Mouse (Mus musculus) limb, embryonic 13.5 days (tissue): ENCODE measurements around the gene Ppfibp1. TPM values are rescaled to one million over a fixed set of nuclear protein-coding genes. Genes with fewer than 3 reads are reported as not detected.

Experiments
- ATAC-seq: fragments of 200-750 bp; cut with Nextera tagmentation; 2 replicates; pipeline ENCODE4 v1.8.0; 2017; ENCODE audit warnings: low read depth, moderate number of reproducible peaks, moderate TSS enrichment; ENCODE audit not compliant: low FRiP score
- H3K27ac ChIP-seq: fragments of 300-500 bp; sonication (generic); 2 replicates; pipeline ENCODE4 v1.5.1; 2015; ENCODE audit warnings: inconsistent platforms, mild to moderate bottlenecking, moderate library complexity
- H3K27me3 ChIP-seq: fragments of 300-500 bp; sonication (generic); 2 replicates; pipeline ENCODE4 v1.6.1; 2015; ENCODE audit warnings: mild to moderate bottlenecking, inconsistent platforms
- H3K36me3 ChIP-seq: fragments of 300-500 bp; sonication (generic); 2 replicates; pipeline ENCODE4 v1.6.1; 2015; ENCODE audit warnings: inconsistent platforms, mild to moderate bottlenecking, moderate library complexity
- H3K4me1 ChIP-seq: fragments of 300-500 bp; sonication (generic); 2 replicates; pipeline ENCODE4 v1.6.1; 2015; ENCODE audit warnings: inconsistent platforms
- H3K4me2 ChIP-seq: fragments of 300-500 bp; sonication (generic); replicated peaks from 2 replicates; pipeline ENCODE4 v1.6.1; 2015; ENCODE audit warnings: inconsistent platforms, mild to moderate bottlenecking, moderate library complexity
- H3K4me3 ChIP-seq: fragments of 300-500 bp; sonication (generic); 2 replicates; pipeline ENCODE4 v1.5.1; 2015; ENCODE audit warnings: moderate library complexity, mild to moderate bottlenecking, inconsistent platforms
- H3K9ac ChIP-seq: fragments of 300-500 bp; sonication (generic); 2 replicates; pipeline ENCODE4 v1.6.1; 2015; ENCODE audit warnings: mild to moderate bottlenecking, inconsistent platforms
- H3K9me3 ChIP-seq: fragments of 300-500 bp; sonication (generic); 2 replicates; pipeline ENCODE4 v1.6.1; 2016; ENCODE audit warnings: inconsistent platforms
- WGBS: fragments of 180-500 bp; shearing (Covaris S2); methylation state at CpG from one replicate; pipeline ENCODE4 v1.1.7; 2015; 5-methylcytosine and 5-hydroxymethylcytosine counted together
- polyA plus RNA-seq: library from polyadenylated mRNA; unstranded; fragments of >200 nt; fragmentation: Nextera tagmentation; extraction: Ambion mirVana; gene quantifications from 2 replicates; pipeline ENCODE4 v1.2.1, GENCODE M21; 2015

The Ppfibp1 gene
- polyA plus RNA-seq, 1 experiment from 2014 or later, result 68.5 TPM

DNA sequence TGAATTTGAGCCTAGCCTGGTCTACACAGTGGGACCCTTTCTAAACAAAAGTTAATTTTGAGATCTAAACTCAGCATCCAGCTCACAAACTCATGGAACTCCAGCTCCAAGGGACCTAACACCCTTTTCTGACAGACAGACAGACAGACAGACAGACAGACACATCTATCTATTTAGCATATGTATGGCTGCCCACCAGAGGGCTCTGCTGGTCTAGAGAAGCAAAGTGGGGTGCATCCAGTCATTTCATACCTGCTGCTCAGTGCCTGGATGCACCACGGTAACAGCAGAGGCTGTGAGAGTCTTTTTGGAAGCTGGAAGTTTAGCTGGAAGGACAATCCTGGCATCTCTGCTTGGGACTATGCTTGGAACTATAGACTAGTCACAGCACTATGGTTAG lies 125.3 kb downstream of the Ppfibp1 start:
- Histone ChIP-seq H3K27ac (no peak overlapping the region), H3K9me3 (no peaks in the 10 kb centered on the region), H3K4me3 (no peak overlapping the region), H3K27me3 (no peaks in the 10 kb centered on the region), H3K9ac (no peak overlapping the region), H3K36me3 (peaks cover 60% of the 10 kb centered on the region), H3K4me2 (no peak overlapping the region), H3K4me1 (peaks cover 12% of the 10 kb centered on the region)
- ATAC-seq, result no peak
- WGBS, result 85% methylated on average over 1 of the region's 1 CpGs

DNA sequence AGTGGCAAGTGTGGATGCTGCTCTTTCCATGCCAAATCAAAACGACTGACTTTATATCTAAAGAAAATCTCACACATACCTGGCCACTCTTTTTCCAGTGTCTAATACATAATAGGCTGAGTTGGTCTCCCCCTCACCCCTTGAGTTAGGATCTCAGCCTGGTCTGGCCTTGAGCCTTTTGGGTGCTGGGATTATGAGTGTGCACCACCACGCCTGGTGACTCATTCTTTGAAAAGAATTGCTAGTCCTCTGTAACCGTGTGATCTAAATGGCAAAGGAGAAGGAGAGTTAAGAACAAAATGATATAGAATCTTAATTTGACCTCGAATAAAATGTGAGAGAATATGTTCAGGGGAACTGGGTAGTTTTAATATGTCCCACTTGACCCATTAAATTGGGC lies 129.6 kb downstream of the Ppfibp1 start:
- H3K27me3 ChIP-seq, result no peaks in the 10 kb centered on the region
- peaks cover 78% of the 10 kb centered on the region for H3K36me3 ChIP-seq
- WGBS, result 85% methylated on average over 4 of the region's 4 CpGs
- no peaks in the 10 kb centered on the region for H3K4me1 ChIP-seq
- H3K27ac ChIP-seq, result no peak overlapping the region
- H3K4me2 ChIP-seq, result no peak overlapping the region
- no peaks in the 10 kb centered on the region for H3K9me3 ChIP-seq
- H3K9ac ChIP-seq, result no peak overlapping the region
- H3K4me3 ChIP-seq, result no peak overlapping the region
- no peak for ATAC-seq

DNA sequence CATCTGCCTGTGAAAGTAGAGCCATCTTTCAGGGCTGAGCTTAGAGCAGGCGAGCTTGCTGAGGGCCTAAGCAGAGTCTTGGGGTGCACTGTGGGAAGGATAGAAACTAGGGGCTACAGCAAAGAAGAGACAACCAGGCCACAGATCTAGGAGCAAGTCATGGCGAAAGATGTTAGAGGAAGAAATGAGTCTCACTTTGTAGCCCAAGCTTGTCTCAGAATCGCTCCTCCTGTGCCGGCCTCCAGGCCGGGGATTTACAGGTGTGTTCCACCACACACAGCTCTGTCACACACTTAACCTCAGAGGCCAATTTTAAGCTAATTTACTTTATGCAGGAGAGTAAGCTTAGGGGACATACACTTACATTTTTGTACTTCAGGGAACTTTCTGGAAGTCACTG lies 130.1 kb downstream of the Ppfibp1 start:
- WGBS, result 91% methylated on average over 5 of the region's 5 CpGs
- no peak overlapping the region for H3K9ac ChIP-seq
- no peak overlapping the region for H3K4me2 ChIP-seq
- peaks cover 82% of the 10 kb centered on the region for H3K36me3 ChIP-seq
- no peaks in the 10 kb centered on the region for H3K27me3 ChIP-seq
- no peak overlapping the region for H3K4me3 ChIP-seq
- no peaks in the 10 kb centered on the region for H3K9me3 ChIP-seq
- H3K27ac ChIP-seq, result no peak overlapping the region
- no peak for ATAC-seq
- H3K4me1 ChIP-seq, result no peaks in the 10 kb centered on the region

DNA sequence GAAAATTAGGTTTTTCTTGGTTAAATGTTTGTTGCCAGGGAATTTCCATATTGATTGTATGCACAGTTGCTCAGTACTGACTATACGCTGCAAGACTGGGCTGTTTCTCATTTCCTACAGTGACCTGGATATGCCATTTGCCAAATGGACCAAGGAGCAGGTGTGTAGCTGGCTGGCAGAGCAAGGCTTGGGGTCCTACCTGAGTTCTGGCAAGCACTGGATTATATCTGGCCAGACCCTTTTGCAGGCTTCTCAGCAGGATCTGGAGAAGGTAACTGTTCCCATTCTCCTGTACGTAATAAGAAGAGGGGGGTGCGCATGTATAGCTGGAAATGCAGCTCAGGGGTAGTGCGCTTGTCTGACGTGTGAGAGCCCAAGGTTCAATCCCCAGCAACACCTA lies 132.9 kb downstream of the Ppfibp1 start:
- no peak overlapping the region for H3K4me3 ChIP-seq
- H3K4me2 ChIP-seq, result no peak overlapping the region
- peaks cover 78% of the 10 kb centered on the region for H3K36me3 ChIP-seq
- WGBS, result 89% methylated on average over 5 of the region's 5 CpGs
- H3K27me3 ChIP-seq, result no peaks in the 10 kb centered on the region
- no peak overlapping the region for H3K27ac ChIP-seq
- no peak for ATAC-seq
- H3K4me1 ChIP-seq, result no peaks in the 10 kb centered on the region
- no peak overlapping the region for H3K9ac ChIP-seq
- H3K9me3 ChIP-seq, result no peaks in the 10 kb centered on the region

DNA sequence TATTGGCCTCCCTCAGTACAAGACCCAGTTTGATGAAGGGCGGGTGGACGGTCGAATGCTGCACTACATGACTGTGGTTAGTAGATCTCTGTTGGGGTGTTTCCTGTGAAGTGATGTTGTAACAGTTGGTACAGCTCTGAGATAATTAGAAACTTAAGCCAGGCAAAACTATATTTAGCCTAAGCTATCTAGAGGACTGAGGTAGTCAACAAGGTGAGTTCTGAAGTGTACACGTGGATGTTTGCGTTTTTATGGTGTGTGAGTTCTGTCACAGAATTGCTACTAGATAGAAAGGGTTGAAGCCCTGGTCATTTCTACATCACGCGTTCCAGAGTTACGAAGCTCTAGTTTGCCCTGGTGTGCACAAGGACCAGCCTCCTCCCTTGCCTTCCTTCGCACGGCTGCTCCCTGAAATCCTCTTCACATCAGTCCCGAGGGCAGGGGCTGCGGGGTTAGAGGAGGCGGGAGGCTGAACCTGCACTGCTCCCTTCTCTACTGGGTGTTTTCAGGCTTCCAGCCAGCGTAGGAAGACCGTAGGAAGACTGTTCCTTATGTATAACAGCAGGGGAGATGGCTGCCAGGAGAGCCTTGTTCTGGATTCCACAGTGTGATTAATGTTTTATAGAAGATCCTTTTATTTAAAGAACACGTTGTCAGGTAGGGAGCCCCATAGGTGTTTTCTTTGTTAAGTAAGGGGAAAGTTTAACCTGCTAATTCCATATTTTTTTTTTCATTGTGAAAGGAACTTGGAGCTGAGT lies 134.3 kb downstream of the Ppfibp1 start:
- Histone ChIP-seq H3K27me3 (no peaks in the 10 kb centered on the region), H3K9me3 (no peaks in the 10 kb centered on the region), H3K4me3 (no peak overlapping the region), H3K36me3 (peaks cover 77% of the 10 kb centered on the region), H3K4me1 (no peaks in the 10 kb centered on the region), H3K27ac (no peak overlapping the region), H3K9ac (no peak overlapping the region), H3K4me2 (no peak overlapping the region)
- 84% methylated on average over 16 of the region's 16 CpGs for WGBS
- ATAC-seq, result no peak

DNA sequence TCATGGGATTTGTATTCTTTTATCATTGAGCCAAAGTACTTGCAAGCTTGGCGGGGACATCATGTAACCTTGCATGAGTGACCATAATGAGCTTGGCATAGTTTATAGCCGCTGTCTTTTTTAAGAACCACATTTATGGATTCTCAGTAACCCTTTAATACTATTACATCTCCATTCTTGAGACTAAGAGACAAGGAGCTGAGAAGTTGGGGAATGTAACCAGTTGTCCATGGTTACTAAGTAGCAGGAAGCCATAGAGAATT lies 134.8 kb downstream of the Ppfibp1 start:
- WGBS, result 96% methylated on average over 2 of the region's 2 CpGs
- H3K36me3 ChIP-seq, result peaks cover 76% of the 10 kb centered on the region
- H3K4me2 ChIP-seq, result no peak overlapping the region

DNA sequence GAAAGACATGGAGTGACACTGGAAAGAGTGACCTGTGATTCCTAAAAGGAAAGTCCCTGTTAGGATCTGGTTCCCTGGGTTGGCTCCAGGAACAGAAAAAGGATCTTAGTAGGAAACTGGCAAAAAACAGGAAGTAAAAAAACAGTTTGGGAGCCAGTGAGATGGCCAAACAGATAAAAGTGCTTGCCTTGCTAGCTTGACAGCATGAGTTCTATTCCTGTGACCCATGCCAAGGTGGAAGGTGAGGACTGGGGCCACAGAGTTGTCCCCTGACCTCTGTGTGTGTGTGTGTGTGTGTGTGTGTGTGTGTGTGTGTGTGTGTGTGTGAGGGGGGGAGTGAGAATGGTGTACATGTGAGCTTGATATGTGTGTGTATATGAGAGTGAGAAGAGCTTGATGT lies 135.3 kb downstream of the Ppfibp1 start:
- no peaks in the 10 kb centered on the region for H3K4me1 ChIP-seq

More for the DNA sequence above, 134.8 kb downstream of the Ppfibp1 start:
- Histone ChIP-seq H3K27me3 (no peaks in the 10 kb centered on the region), H3K27ac (no peak overlapping the region), H3K9me3 (no peaks in the 10 kb centered on the region), H3K4me1 (no peaks in the 10 kb centered on the region), H3K9ac (no peak overlapping the region), H3K4me3 (no peak overlapping the region)
- no peak for ATAC-seq

DNA sequence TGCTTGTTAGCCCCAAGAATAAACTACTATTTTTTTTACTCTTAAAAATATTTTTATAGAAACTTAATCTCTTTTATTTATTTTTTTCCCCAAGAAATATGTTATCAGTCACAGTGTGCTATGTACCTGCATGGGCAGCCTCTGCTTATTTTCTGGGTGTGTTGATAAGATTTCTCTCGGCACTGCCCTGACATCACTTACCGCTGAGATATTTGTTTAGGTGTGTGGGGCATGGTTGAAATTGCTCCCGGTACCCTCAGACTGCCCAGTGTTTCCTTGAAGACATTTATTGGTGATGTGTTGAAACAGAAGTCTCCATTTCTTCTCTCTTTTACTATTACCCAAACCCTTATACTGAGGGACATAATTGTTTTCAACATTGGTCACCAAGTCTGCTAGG lies 136.5 kb downstream of the Ppfibp1 start:
- Histone ChIP-seq H3K4me2 (no peak overlapping the region), H3K27me3 (no peaks in the 10 kb centered on the region), H3K9me3 (no peaks in the 10 kb centered on the region), H3K4me1 (no peaks in the 10 kb centered on the region), H3K36me3 (peaks cover 69% of the 10 kb centered on the region), H3K27ac (no peak overlapping the region), H3K9ac (no peak overlapping the region), H3K4me3 (no peak overlapping the region)
- 92% methylated on average over 3 of the region's 3 CpGs for WGBS
- no peak for ATAC-seq

More for the DNA sequence above, 135.3 kb downstream of the Ppfibp1 start:
- ATAC-seq, result no peak
- Histone ChIP-seq H3K4me2 (no peak overlapping the region), H3K27ac (no peak overlapping the region), H3K27me3 (no peaks in the 10 kb centered on the region), H3K36me3 (peaks cover 71% of the 10 kb centered on the region), H3K9me3 (no peaks in the 10 kb centered on the region), H3K9ac (no peak overlapping the region), H3K4me3 (no peak overlapping the region)

DNA sequence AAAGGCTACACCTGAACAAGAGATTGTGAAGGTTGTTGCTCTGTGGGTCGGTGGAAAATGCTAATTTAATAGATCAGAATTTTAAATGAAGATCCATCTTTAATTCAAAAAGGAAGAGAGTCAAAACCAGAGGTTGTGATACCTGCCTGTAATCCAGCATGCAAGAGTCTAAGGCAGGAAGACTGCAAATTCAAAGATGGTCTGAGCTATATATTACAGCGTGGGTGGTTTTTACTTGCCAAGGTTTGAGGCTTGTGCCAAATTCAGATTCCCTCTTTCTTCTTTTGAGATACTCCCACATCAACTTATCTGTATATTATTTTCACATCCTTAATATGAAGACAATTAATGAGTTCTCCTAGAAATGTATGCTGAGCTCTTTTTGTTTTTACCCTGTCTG lies 140.1 kb downstream of the Ppfibp1 start:
- no peaks in the 10 kb centered on the region for H3K27me3 ChIP-seq
- WGBS, result 85% methylated on average over 2 of the region's 2 CpGs
- no peak overlapping the region for H3K4me3 ChIP-seq
- H3K27ac ChIP-seq, result no peak overlapping the region
- H3K4me1 ChIP-seq, result no peaks in the 10 kb centered on the region
- H3K9me3 ChIP-seq, result no peaks in the 10 kb centered on the region
- H3K9ac ChIP-seq, result no peak overlapping the region
- no peak overlapping the region for H3K4me2 ChIP-seq
- ATAC-seq, result no peak
- H3K36me3 ChIP-seq, result peaks cover 67% of the 10 kb centered on the region

DNA sequence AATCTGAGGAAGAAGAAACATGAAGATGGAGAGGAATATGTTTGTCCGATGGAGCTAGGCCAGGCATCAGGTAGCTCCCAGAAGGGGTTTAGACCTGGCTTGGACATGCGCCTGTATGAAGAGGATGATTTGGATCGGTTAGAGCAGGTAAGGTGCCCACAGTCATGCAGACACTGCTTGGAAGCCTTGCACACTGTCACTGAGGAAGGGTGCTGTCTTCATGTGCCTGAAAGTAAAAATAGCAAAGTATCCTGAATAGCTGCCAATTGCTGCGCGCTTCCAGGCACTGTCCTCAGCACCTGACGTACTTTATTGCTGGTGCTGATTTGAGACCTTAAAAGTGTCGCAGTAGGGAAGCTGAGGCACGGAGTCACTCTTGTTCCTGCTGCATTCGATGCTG lies 141.3 kb downstream of the Ppfibp1 start:
- H3K4me3 ChIP-seq, result no peak overlapping the region
- peaks cover 62% of the 10 kb centered on the region for H3K36me3 ChIP-seq
- no peak overlapping the region for H3K9ac ChIP-seq
- no peaks in the 10 kb centered on the region for H3K27me3 ChIP-seq
- H3K4me1 ChIP-seq, result no peaks in the 10 kb centered on the region
- no peak for ATAC-seq
- H3K27ac ChIP-seq, result no peak overlapping the region
- WGBS, result 95% methylated on average over 9 of the region's 9 CpGs
- no peak overlapping the region for H3K4me2 ChIP-seq
- H3K9me3 ChIP-seq, result no peaks in the 10 kb centered on the region

DNA sequence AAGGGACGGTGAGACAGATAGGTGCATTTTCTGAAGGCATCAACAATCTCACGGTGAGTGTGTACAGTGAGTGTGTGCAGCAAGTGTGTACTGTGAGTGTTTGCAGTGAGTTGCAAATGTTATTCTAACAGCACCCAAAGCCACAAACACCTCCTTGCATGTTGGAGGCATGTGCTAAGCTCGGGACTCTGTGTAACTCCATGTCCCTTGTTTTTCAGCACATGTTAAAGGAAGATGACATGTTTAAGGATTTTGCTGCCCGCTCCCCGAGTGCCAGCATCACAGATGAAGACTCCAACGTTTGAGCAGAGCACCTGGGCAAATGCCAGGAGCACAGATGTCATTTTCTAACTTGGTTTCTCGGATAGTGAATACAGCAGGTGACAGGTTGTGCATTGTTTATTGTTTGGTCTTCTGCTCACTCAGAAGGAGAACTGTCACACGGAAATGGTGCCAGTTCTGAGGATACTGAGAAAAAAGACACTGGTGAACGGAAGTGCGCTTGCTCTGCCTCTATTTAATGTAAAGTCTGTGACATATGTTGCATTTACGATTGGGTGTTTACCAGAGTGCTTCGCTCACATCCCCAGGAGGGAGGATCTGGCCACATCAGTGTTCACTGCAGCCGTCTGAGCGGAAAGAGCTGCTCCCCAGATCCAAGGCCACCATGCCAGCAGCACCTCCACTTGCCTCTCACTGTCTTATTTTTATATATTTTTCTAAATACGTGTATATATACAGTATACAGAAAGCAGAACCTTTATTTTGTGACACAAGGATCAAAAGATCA lies 142.0 kb downstream of the Ppfibp1 start:
- no peak overlapping the region for H3K9ac ChIP-seq
- H3K4me3 ChIP-seq, result no peak overlapping the region
- 89% methylated on average over 15 of the region's 15 CpGs for WGBS
- no peak overlapping the region for H3K27ac ChIP-seq
- ATAC-seq, result no peak
- peaks cover 57% of the 10 kb centered on the region for H3K36me3 ChIP-seq
- H3K27me3 ChIP-seq, result no peaks in the 10 kb centered on the region
- no peaks in the 10 kb centered on the region for H3K4me1 ChIP-seq
- no peak overlapping the region for H3K4me2 ChIP-seq
- no peaks in the 10 kb centered on the region for H3K9me3 ChIP-seq

DNA sequence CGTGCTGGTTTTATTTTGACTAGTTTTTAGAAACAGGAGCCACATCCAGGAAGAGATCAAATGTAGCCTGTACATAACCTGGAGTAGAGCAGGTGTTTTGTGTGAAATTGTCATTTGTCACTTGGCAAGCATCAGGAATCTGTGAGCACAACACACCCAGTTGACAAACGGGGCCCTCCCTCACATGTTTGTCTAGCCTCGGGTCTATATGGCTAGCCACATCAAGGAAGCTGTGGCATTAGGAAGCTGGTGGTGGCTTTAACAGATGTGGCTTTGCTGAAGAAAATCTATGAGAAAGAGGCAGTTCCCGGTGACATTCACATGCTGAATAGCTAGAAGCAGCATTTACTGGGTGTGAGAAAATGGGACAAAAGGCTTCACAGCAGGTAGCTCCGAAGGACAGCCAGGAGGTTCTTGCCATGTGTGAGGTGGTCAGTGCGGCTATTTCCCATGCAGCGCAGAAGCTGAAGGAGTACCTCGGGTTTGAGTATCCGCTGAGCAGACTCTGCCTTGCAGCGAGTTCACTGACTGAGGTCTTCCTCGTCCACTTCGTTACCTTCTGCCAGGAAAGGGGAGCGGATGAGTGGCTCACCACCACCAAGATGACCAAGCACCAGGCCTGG lies 144.1 kb downstream of the Ppfibp1 start, which contains the start of gene Rep15:
Gene Rep15 (plus strand): TSS at position 282 of the 623 bp plus-strand sequence.
- peaks cover 40% of the 10 kb centered on the region for H3K36me3 ChIP-seq
- H3K9me3 ChIP-seq, result no peaks in the 10 kb centered on the region
- no peak for ATAC-seq
- H3K27me3 ChIP-seq, result no peaks in the 10 kb centered on the region
- no peaks in the 10 kb centered on the region for H3K4me1 ChIP-seq
- H3K9ac ChIP-seq, result no peak within 1 kb of the TSS
- H3K27ac ChIP-seq, result no peak within 1 kb of the TSS
- no peak within 1 kb of the TSS for H3K4me2 ChIP-seq
- 38% methylated on average over 13 of the region's 13 CpGs for WGBS
- no peak within 1 kb of the TSS for H3K4me3 ChIP-seq
